Mouse (Mus musculus): ENCODE measurements at regions not wholly inside any gene's neighbourhood (a gene's known extent, or its start where the extent isn't known, plus 50 kb on each side); places are given as distances from the start of the nearest gene placed in this dataset.
A peak's percentile ranks its signal among the peaks of the same experiment; 100 is the strongest.

- Histone ChIP-seq H3K4me3 (ENCODE audit: insufficient read depth, low read length) (no peak overlapping the region), H3K27ac (ENCODE audit: insufficient read depth, low read length) (no peak overlapping the region), H3K4me1 (ENCODE audit: control insufficient read depth, insufficient read depth, low read length) (peaks cover 7% of the 10 kb centered on the region; the same call in 1 of the 2 replicates)
- TF ChIP-seq CTCF (IDR thresholded peaks at IDR 0.05; ENCODE audit: borderline replicate concordance, insufficient read depth, low read length): peak; percentile 16; the same call in 1 of the 2 replicates
- TF ChIP-seq POLR2A (IDR thresholded peaks at IDR 0.05; ENCODE audit: low read depth, low read length): no peak
Measured at GRCm38 (mm10) chr13:64007688-64008087, 81.3 kb downstream of the Hsd17b3 start.

- Histone ChIP-seq H3K27ac (ENCODE audit: insufficient read depth, low read length) (no peak overlapping the region), H3K4me3 (ENCODE audit: insufficient read depth, low read length) (no peak overlapping the region), H3K4me1 (ENCODE audit: control insufficient read depth, insufficient read depth, low read length) (peaks cover 7% of the 10 kb centered on the region; the same call in 1 of the 2 replicates)
- TF ChIP-seq POLR2A (IDR thresholded peaks at IDR 0.05; ENCODE audit: low read depth, low read length) (no peak), CTCF (IDR thresholded peaks at IDR 0.05; ENCODE audit: borderline replicate concordance, insufficient read depth, low read length) (no peak)
Measured at GRCm38 (mm10) chr13:64002945-64003459, 86.0 kb downstream of the Hsd17b3 start.

GRCm38 (mm10) chr13:64000303-64000702 lies 88.7 kb downstream of the Hsd17b3 start:
- Histone ChIP-seq H3K27ac (ENCODE audit: insufficient read depth, low read length) (no peak overlapping the region), H3K4me3 (ENCODE audit: insufficient read depth, low read length) (no peak overlapping the region), H3K4me1 (ENCODE audit: control insufficient read depth, insufficient read depth, low read length) (peaks cover 7% of the 10 kb centered on the region; the same call in 1 of the 2 replicates)
- no peak for TF ChIP-seq CTCF (IDR thresholded peaks at IDR 0.05; ENCODE audit: borderline replicate concordance, insufficient read depth, low read length)
- no peak for TF ChIP-seq POLR2A (IDR thresholded peaks at IDR 0.05; ENCODE audit: low read depth, low read length)

- no peak for TF ChIP-seq CTCF (IDR thresholded peaks at IDR 0.05; ENCODE audit: borderline replicate concordance, insufficient read depth, low read length)
- no peak for TF ChIP-seq POLR2A (IDR thresholded peaks at IDR 0.05; ENCODE audit: low read depth, low read length)
- H3K27ac ChIP-seq (ENCODE audit: insufficient read depth, low read length): no peak overlapping the region
Measured at GRCm38 (mm10) chr13:63998647-63999046, 90.4 kb downstream of the Hsd17b3 start.

GRCm38 (mm10) chr13:63993857-63994477 lies 95.1 kb downstream of the Hsd17b3 start:
- peaks cover 4% of the 10 kb centered on the region for H3K4me1 ChIP-seq (ENCODE audit: control insufficient read depth, insufficient read depth, low read length)
- H3K27ac ChIP-seq (ENCODE audit: insufficient read depth, low read length): no peak overlapping the region
- TF ChIP-seq POLR2A (IDR thresholded peaks at IDR 0.05; ENCODE audit: low read depth, low read length): no peak
- no peak for TF ChIP-seq CTCF (IDR thresholded peaks at IDR 0.05; ENCODE audit: borderline replicate concordance, insufficient read depth, low read length)
- H3K4me3 ChIP-seq (ENCODE audit: insufficient read depth, low read length): no peak overlapping the region

More at GRCm38 (mm10) chr13:63998647-63999046, 90.4 kb downstream of the Hsd17b3 start:
- Histone ChIP-seq H3K4me3 (ENCODE audit: insufficient read depth, low read length) (no peak overlapping the region), H3K4me1 (ENCODE audit: control insufficient read depth, insufficient read depth, low read length) (peaks cover 5% of the 10 kb centered on the region)

- TF ChIP-seq CTCF (IDR thresholded peaks at IDR 0.05; ENCODE audit: borderline replicate concordance, insufficient read depth, low read length): no peak
- TF ChIP-seq POLR2A (IDR thresholded peaks at IDR 0.05; ENCODE audit: low read depth, low read length): no peak
- Histone ChIP-seq H3K4me3 (ENCODE audit: insufficient read depth, low read length) (no peak overlapping the region), H3K27ac (ENCODE audit: insufficient read depth, low read length) (no peak overlapping the region), H3K4me1 (ENCODE audit: control insufficient read depth, insufficient read depth, low read length) (peaks cover 4% of the 10 kb centered on the region)
Measured at GRCm38 (mm10) chr13:63992989-63993388, 96.0 kb downstream of the Hsd17b3 start.

GRCm38 (mm10) chr13:63990480-63990958 lies 98.5 kb downstream of the Hsd17b3 start:
- H3K4me1 ChIP-seq (ENCODE audit: control insufficient read depth, insufficient read depth, low read length): peaks cover 4% of the 10 kb centered on the region
- TF ChIP-seq POLR2A (IDR thresholded peaks at IDR 0.05; ENCODE audit: low read depth, low read length): no peak
- no peak for TF ChIP-seq CTCF (IDR thresholded peaks at IDR 0.05; ENCODE audit: borderline replicate concordance, insufficient read depth, low read length)
- H3K27ac ChIP-seq (ENCODE audit: insufficient read depth, low read length): no peak overlapping the region
- H3K4me3 ChIP-seq (ENCODE audit: insufficient read depth, low read length): no peak overlapping the region

GRCm38 (mm10) chr13:63989769-63990168 lies 99.3 kb downstream of the Hsd17b3 start:
- TF ChIP-seq CTCF (IDR thresholded peaks at IDR 0.05; ENCODE audit: borderline replicate concordance, insufficient read depth, low read length) (no peak), POLR2A (IDR thresholded peaks at IDR 0.05; ENCODE audit: low read depth, low read length) (no peak)
- no peak overlapping the region for H3K4me3 ChIP-seq (ENCODE audit: insufficient read depth, low read length)
- H3K27ac ChIP-seq (ENCODE audit: insufficient read depth, low read length): no peak overlapping the region
- peaks cover 2% of the 10 kb centered on the region for H3K4me1 ChIP-seq (ENCODE audit: control insufficient read depth, insufficient read depth, low read length)

GRCm38 (mm10) chr13:63988263-63988662 lies 100.8 kb downstream of the Hsd17b3 start:
- no peak overlapping the region for H3K27ac ChIP-seq (ENCODE audit: insufficient read depth, low read length)
- H3K4me3 ChIP-seq (ENCODE audit: insufficient read depth, low read length): no peak overlapping the region
- no peak for TF ChIP-seq CTCF (IDR thresholded peaks at IDR 0.05; ENCODE audit: borderline replicate concordance, insufficient read depth, low read length)
- no peak for TF ChIP-seq POLR2A (IDR thresholded peaks at IDR 0.05; ENCODE audit: low read depth, low read length)
- H3K4me1 ChIP-seq (ENCODE audit: control insufficient read depth, insufficient read depth, low read length): no peaks in the 10 kb centered on the region

- Histone ChIP-seq H3K4me1 (ENCODE audit: control insufficient read depth, insufficient read depth, low read length) (no peaks in the 10 kb centered on the region), H3K27ac (ENCODE audit: insufficient read depth, low read length) (no peak overlapping the region), H3K4me3 (ENCODE audit: insufficient read depth, low read length) (no peak overlapping the region)
- TF ChIP-seq CTCF (IDR thresholded peaks at IDR 0.05; ENCODE audit: borderline replicate concordance, insufficient read depth, low read length) (no peak), POLR2A (IDR thresholded peaks at IDR 0.05; ENCODE audit: low read depth, low read length) (no peak)
Measured at GRCm38 (mm10) chr13:63986681-63987080, 102.3 kb downstream of the Hsd17b3 start.

Measured in embryonic fibroblast, embryonic 13.5 days (primary cell).